Mouse (Mus musculus) midbrain, postnatal 0 days (tissue): Measurements from ENCODE around the gene Zmym6. TPM values are rescaled to one million over a fixed set of nuclear protein-coding genes. Genes with fewer than 3 reads are reported as not detected.
A peak's percentile ranks its signal among the peaks of the same experiment; 100 is the strongest.

Experiments used
- ATAC-seq: fragments of 200-750 bp; cut with Nextera tagmentation; 2 replicates; pipeline ENCODE4 v1.8.0; 2017; ENCODE audit warnings: moderate number of reproducible peaks, mild to moderate bottlenecking, moderate TSS enrichment, moderate library complexity; ENCODE audit not compliant: low FRiP score
- DNase-seq: peaks from one replicate; pipeline ENCODE4 v3.0.0-alpha.2; 2015; ENCODE audit warnings: low spot score
- H3K27ac ChIP-seq: fragments of 300-500 bp; sonication (generic); 2 replicates; pipeline ENCODE4 v1.5.1; 2014; ENCODE audit warnings: low read depth, mild to moderate bottlenecking, low read length, mixed read lengths
- H3K27me3 ChIP-seq: fragments of 300-500 bp; sonication (generic); 2 replicates; pipeline ENCODE4 v1.6.1; 2014; ENCODE audit warnings: low read length, control low read depth, mixed read lengths; ENCODE audit not compliant: insufficient read depth
- H3K36me3 ChIP-seq: fragments of 300-500 bp; sonication (generic); 2 replicates; pipeline ENCODE4 v1.6.1; 2014; ENCODE audit warnings: low read length, control low read depth, mixed read lengths; ENCODE audit not compliant: insufficient read depth
- H3K4me1 ChIP-seq: fragments of 300-500 bp; sonication (generic); 2 replicates; pipeline ENCODE4 v1.6.1; 2014; ENCODE audit warnings: mild to moderate bottlenecking, control low read depth, antibody characterized with exemption, low read length, mixed read lengths; ENCODE audit not compliant: insufficient read depth
- H3K4me2 ChIP-seq: fragments of 300-500 bp; sonication (generic); 2 replicates; pipeline ENCODE4 v1.6.1; 2014; ENCODE audit warnings: low read depth, mild to moderate bottlenecking, low read length, mixed read lengths; ENCODE audit not compliant: poor library complexity, severe bottlenecking
- H3K4me3 ChIP-seq: fragments of 300-500 bp; sonication (generic); 2 replicates; pipeline ENCODE4 v1.5.1; 2014; ENCODE audit warnings: low read depth, mild to moderate bottlenecking, low read length, moderate library complexity
- H3K9ac ChIP-seq: fragments of 300-500 bp; sonication (generic); replicated peaks from 2 replicates; pipeline ENCODE4 v1.6.1; 2014; ENCODE audit warnings: mild to moderate bottlenecking, low read length, moderate library complexity, mixed read lengths; ENCODE audit not compliant: poor library complexity, severe bottlenecking
- H3K9me3 ChIP-seq: fragments of 300-500 bp; sonication (generic); 2 replicates; pipeline ENCODE4 v1.6.1; 2016; ENCODE audit warnings: low read length, control low read depth
- CTCF ChIP-seq: IDR thresholded peaks from 2 replicates; pipeline ENCODE4 v1.5.1; 2016; ENCODE audit warnings: antibody characterized with exemption, mild to moderate bottlenecking
- WGBS: fragments of 180-500 bp; shearing (Covaris S2); extraction: QIAGEN DNeasy Blood & Tissue Kit; methylation state at CpG from one replicate; pipeline ENCODE4 v1.1.7; 2014; 5-methylcytosine and 5-hydroxymethylcytosine counted together
- polyA plus RNA-seq: library from polyadenylated mRNA; unstranded; fragments of >200 nt; fragmentation: Nextera tagmentation; extraction: Ambion mirVana; gene quantifications from 2 replicates; pipeline ENCODE4 v1.2.1, GENCODE M21; 2015
- total RNA-seq: library from RNA; depleted of rRNA; stranded (reverse); fragments of >200 nt; gene quantifications from 2 replicates; pipeline ENCODE4 v1.2.3, GENCODE M21; 2014

Gene Zmym6
- total and polyA plus RNA-seq, 2 experiments from 2014 or later = 28.2 to 44.3 TPM

DNA sequence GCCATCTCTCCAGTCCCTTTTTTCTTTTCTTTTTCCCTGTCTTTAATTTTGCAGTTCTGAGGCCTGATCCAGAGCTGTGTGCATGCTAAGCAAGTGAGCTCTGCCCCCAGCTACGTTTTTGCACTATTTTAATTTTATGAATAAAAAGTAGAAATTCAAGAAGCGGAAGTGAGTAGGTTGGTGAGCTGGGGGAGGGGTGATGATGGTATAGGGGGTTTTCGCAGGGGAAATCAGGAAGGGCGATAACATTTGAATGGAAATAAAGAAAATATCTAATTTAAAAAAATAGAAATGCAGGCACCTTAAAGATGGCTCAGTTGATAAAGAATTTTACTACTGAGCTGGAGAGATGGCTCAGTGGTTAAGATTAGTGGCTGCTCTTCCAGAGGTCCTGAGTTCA lies 33.6 kb upstream of the Zmym6 start:
- DNase-seq = no peak
- WGBS = 82% methylated on average over 4 of the region's 4 CpGs
- no peak overlapping the region for H3K9ac ChIP-seq
- peaks cover 33% of the 10 kb centered on the region for H3K36me3 ChIP-seq
- H3K4me2 ChIP-seq = no peak overlapping the region
- no peak overlapping the region for H3K4me3 ChIP-seq
- no peaks in the 10 kb centered on the region for H3K9me3 ChIP-seq
- H3K4me1 ChIP-seq = no peaks in the 10 kb centered on the region
- no peaks in the 10 kb centered on the region for H3K27me3 ChIP-seq
- no peak for TF ChIP-seq CTCF
- no peak overlapping the region for H3K27ac ChIP-seq
- ATAC-seq = no peak

DNA sequence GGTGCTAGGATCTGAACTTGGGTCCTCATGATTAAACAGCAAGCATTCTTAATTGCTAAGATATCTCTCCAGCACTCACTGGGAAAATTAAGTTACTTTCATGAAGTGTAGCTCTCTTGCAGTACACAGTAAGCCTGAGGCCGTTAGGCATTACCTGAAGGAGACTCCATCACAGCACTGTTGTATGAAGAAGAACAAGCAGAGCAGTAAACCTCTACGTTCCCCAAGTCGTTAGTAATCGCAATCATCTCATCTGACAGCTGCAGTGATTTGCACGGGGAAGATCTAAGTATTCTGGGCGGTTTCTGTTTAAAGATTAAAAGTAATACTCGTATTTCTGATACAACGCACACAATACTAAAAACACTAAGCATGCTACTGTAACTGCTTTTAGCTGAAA lies 26.1 kb upstream of the Zmym6 start:
- DNase-seq = no peak
- no peak overlapping the region for H3K9ac ChIP-seq
- H3K4me3 ChIP-seq = no peak overlapping the region
- peaks cover 42% of the 10 kb centered on the region for H3K36me3 ChIP-seq
- 89% methylated on average over 8 of the region's 8 CpGs for WGBS
- H3K4me1 ChIP-seq = no peaks in the 10 kb centered on the region
- no peaks in the 10 kb centered on the region for H3K9me3 ChIP-seq
- no peak for ATAC-seq
- no peak overlapping the region for H3K4me2 ChIP-seq
- no peak overlapping the region for H3K27ac ChIP-seq
- TF ChIP-seq CTCF = no peak
- H3K27me3 ChIP-seq = no peaks in the 10 kb centered on the region

DNA sequence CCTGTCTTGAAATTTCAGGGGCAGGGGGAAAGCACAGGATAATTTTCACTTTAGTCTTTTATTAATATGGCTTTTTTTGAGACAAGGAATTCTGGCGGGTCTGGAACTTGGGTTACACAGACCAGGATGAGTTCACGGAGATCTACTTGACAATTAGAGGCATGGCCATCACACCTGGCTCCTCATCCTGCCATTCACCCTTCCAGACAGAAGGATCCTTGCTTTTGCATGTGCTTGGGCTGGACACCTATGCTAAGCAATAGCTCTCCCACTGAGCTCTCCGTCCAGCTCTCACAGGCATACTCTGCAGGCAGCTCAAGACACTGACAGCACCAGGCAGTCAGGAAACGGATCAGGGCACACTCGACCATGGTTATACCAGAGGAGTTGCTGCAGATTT lies 24.1 kb upstream of the Zmym6 start:
- Histone ChIP-seq H3K9ac (no peak overlapping the region), H3K36me3 (peaks cover 29% of the 10 kb centered on the region), H3K27ac (no peak overlapping the region), H3K27me3 (no peaks in the 10 kb centered on the region), H3K4me1 (no peaks in the 10 kb centered on the region), H3K9me3 (no peaks in the 10 kb centered on the region), H3K4me3 (no peak overlapping the region), H3K4me2 (no peak overlapping the region)
- no peak for ATAC-seq
- 95% methylated on average over 5 of the region's 5 CpGs for WGBS
- TF ChIP-seq CTCF = no peak
- no peak for DNase-seq

DNA sequence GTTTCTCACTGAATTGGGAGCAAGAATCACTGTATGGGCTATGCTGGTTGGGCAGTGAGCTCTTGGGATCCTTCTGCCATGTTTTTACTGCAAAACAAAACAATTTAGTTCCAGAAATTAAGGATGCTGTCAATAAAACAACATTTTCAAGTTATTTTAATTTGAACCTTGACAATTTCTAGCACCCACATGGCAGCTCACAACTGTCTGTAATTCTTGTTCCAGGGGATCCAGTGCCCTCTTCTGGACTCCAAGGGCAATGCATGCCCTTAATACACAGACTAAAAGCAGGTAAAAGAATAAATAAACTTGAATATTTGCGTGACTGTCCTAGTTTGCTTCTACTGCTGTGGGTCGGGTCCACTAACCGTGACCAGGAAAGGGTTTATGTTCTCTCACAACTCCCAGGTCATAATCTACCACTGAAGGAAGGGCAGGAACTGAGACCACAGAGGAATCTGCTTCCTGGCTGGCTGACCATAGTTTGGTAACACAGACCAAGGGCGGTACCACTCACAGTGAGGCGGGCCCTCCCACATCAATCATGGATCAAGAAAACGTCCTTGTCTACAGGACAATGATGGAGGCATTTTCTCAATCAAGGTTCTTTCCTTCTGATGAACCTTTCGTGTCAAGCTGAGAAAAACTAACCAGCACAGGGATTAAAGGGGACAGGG lies 22.5 kb upstream of the Zmym6 start:
- TF ChIP-seq CTCF = peak; percentile 60
- no peak overlapping the region for H3K4me3 ChIP-seq

DNA sequence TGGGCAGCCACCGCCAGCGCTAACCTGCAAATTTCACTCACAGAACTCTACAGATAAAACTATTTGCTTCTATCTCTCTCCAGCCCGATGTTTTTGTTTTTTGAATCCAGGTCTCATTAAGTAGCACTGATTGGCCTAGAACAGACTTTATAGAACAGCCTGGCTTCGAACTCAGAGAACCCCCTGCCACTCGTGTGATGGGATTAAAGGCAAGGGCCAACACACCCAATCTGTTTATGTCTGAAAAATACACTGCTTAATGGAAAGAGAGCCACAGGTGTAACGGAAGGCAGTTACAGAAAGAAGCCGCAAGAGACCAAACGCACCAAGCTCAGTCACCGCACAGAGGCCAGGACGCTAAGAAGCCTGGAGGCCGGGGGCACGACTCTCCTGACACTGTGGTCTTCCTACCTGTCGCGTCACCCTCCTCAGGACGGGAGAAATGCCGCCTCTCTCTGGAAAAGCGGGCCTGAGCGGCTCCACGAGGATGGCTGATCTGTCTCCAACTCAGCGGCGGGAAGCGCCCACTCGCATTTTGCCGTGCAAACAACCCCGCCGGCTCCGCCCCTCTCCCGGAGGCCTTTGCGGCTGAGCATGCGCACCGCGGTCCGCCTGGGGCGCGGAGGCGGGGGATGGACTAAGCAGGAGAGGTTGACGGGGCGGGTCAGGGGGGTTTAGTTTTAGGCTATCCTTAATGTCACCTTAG lies 16.4 kb upstream of the Zmym6 start, which contains the start of gene Zmym1:
Gene Zmym1, minus strand, starts transcription at position 568 of the 706 bp plus-strand sequence.
- no peaks in the 10 kb centered on the region for H3K4me1 ChIP-seq
- ATAC-seq = peak; percentile 69
- peak; percentile 86 for DNase-seq
- peak within 1 kb of the TSS; percentile 47 for H3K9ac ChIP-seq
- WGBS = under 1% methylated on average over 38 of the region's 38 CpGs
- H3K4me3 ChIP-seq = peak within 1 kb of the TSS; percentile 53
- H3K4me2 ChIP-seq = peak within 1 kb of the TSS; percentile 64
- H3K27ac ChIP-seq = no peak within 1 kb of the TSS; the same call in 1 of the 2 replicates
- H3K9me3 ChIP-seq = no peaks in the 10 kb centered on the region
- no peaks in the 10 kb centered on the region for H3K27me3 ChIP-seq
- no peak for TF ChIP-seq CTCF
- H3K36me3 ChIP-seq = no peaks in the 10 kb centered on the region; the same call in 1 of the 2 replicates

More for the DNA sequence above, 22.5 kb upstream of the Zmym6 start:
- H3K9ac ChIP-seq = no peak overlapping the region
- no peaks in the 10 kb centered on the region for H3K9me3 ChIP-seq
- DNase-seq (no peak), ATAC-seq (no peak)
- no peak overlapping the region for H3K27ac ChIP-seq
- H3K4me1 ChIP-seq = no peaks in the 10 kb centered on the region
- 83% methylated on average over 7 of the region's 7 CpGs for WGBS
- no peaks in the 10 kb centered on the region for H3K27me3 ChIP-seq
- H3K4me2 ChIP-seq = no peak overlapping the region
- peaks cover 20% of the 10 kb centered on the region for H3K36me3 ChIP-seq

DNA sequence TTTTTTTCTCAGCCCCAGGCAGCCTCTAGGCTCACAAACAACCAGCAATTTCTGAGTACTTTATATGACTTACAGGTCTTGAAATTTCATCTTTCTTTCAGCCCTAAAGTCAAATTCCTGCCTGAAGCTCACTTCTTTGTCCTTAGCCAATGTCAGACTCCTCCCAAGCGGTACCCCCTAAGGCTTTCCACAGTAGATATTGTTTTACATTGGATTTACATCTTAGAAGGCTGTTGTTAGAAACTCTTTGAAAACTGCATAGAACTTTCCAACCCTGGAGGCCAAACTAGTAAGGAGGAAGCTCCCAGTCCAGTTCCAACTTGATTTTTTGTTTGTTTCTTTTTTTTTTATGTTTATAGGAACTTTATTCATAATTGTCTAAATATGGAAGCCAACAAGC lies 13.1 kb upstream of the Zmym6 start:
- Histone ChIP-seq H3K9me3 (no peaks in the 10 kb centered on the region), H3K9ac (no peak overlapping the region), H3K4me3 (no peak overlapping the region), H3K27ac (no peak overlapping the region), H3K4me1 (no peaks in the 10 kb centered on the region), H3K27me3 (no peaks in the 10 kb centered on the region), H3K36me3 (no peaks in the 10 kb centered on the region), H3K4me2 (no peak overlapping the region)
- DNase-seq = no peak
- TF ChIP-seq CTCF = no peak
- no peak for ATAC-seq
- 46% methylated on average over 1 of the region's 1 CpGs for WGBS
